Mouse (Mus musculus): Measurements from ENCODE around the gene Palm. TPM values are rescaled to one million over a fixed set of nuclear protein-coding genes. Genes with fewer than 3 reads are reported as not detected.

Gene Palm
- polyA plus RNA-seq, 1 experiment from 2014 or later: 190 TPM

- Histone ChIP-seq H3K4me1 (ENCODE audit: insufficient read depth, low read length) (0 out of 2 replicates have a peak, but pooled peaks cover 5% of the 10 kb centered on the region), H3K9me3 (ENCODE audit: low read length) (peaks cover 3% of the 10 kb centered on the region; the same call in 1 of the 2 replicates), H3K27ac (ENCODE audit: low read length) (no peak overlapping the region), H3K4me2 (replicated peaks; ENCODE audit: low read depth, low read length) (no peak overlapping the region), H3K36me3 (ENCODE audit: insufficient read depth, low read length) (no peaks in the 10 kb centered on the region), H3K4me3 (ENCODE audit: low read length) (no peak overlapping the region), H3K27me3 (ENCODE audit: insufficient read depth, low read length) (no peaks in the 10 kb centered on the region), H3K9ac (replicated peaks; ENCODE audit: low read length) (no peak overlapping the region; the same call in 1 of the 2 replicates)
- 18% methylated on average over 9 of the region's 9 CpGs for WGBS
- ATAC-seq (ENCODE audit: low FRiP score, low TSS enrichment): peak; percentile 64
Observed at GRCm38 (mm10) chr10:79834769-79835398, 41.5 kb downstream of the Palm start.

GRCm38 (mm10) chr10:79836918-79837317 lies 43.5 kb downstream of the Palm start:
- H3K9ac ChIP-seq (replicated peaks; ENCODE audit: low read length): no peak overlapping the region
- no peak overlapping the region for H3K4me3 ChIP-seq (ENCODE audit: low read length)
- no peak overlapping the region for H3K27ac ChIP-seq (ENCODE audit: low read length)
- H3K36me3 ChIP-seq (ENCODE audit: insufficient read depth, low read length): no peaks in the 10 kb centered on the region
- 96% methylated on average over 3 of the region's 3 CpGs for WGBS
- no peaks in the 10 kb centered on the region for H3K27me3 ChIP-seq (ENCODE audit: insufficient read depth, low read length)
- no peak overlapping the region for H3K4me2 ChIP-seq (replicated peaks; ENCODE audit: low read depth, low read length)
- peaks cover 18% of the 10 kb centered on the region for H3K4me1 ChIP-seq (ENCODE audit: insufficient read depth, low read length)
- H3K9me3 ChIP-seq (ENCODE audit: low read length): peaks cover 3% of the 10 kb centered on the region; the same call in 1 of the 2 replicates
- ATAC-seq (ENCODE audit: low FRiP score, low TSS enrichment): no peak

- 61% methylated on average over 2 of the region's 2 CpGs for whole genome bisulfite sequencing
- H3K27ac ChIP-seq (ENCODE audit: low read length): no peak overlapping the region
Observed at GRCm38 (mm10) chr10:79838151-79838550, 44.8 kb downstream of the Palm start.

GRCm38 (mm10) chr10:79840091-79840490 lies 46.7 kb downstream of the Palm start:
- peaks cover 40% of the 10 kb centered on the region for H3K4me1 ChIP-seq (ENCODE audit: insufficient read depth, low read length)
- H3K4me3 ChIP-seq (ENCODE audit: low read length): peak overlapping the region; percentile 45; the same call in 1 of the 2 replicates
- peak overlapping the region; percentile 69 for H3K4me2 ChIP-seq (replicated peaks; ENCODE audit: low read depth, low read length)
- peak overlapping the region; percentile 65; the same call in 1 of the 2 replicates for H3K9ac ChIP-seq (replicated peaks; ENCODE audit: low read length)
- ATAC-seq (ENCODE audit: low FRiP score, low TSS enrichment): no peak
- H3K27me3 ChIP-seq (ENCODE audit: insufficient read depth, low read length): no peaks in the 10 kb centered on the region
- 94% methylated on average over 3 of the region's 3 CpGs for WGBS
- H3K27ac ChIP-seq (ENCODE audit: low read length): peak overlapping the region; percentile 93
- peaks cover 3% of the 10 kb centered on the region; the same call in 1 of the 2 replicates for H3K9me3 ChIP-seq (ENCODE audit: low read length)
- no peaks in the 10 kb centered on the region for H3K36me3 ChIP-seq (ENCODE audit: insufficient read depth, low read length)

More at GRCm38 (mm10) chr10:79838151-79838550, 44.8 kb downstream of the Palm start:
- Histone ChIP-seq H3K27me3 (ENCODE audit: insufficient read depth, low read length) (no peaks in the 10 kb centered on the region), H3K4me3 (ENCODE audit: low read length) (no peak overlapping the region), H3K36me3 (ENCODE audit: insufficient read depth, low read length) (no peaks in the 10 kb centered on the region), H3K4me2 (replicated peaks; ENCODE audit: low read depth, low read length) (no peak overlapping the region), H3K9ac (replicated peaks; ENCODE audit: low read length) (no peak overlapping the region), H3K9me3 (ENCODE audit: low read length) (peaks cover 3% of the 10 kb centered on the region; the same call in 1 of the 2 replicates), H3K4me1 (ENCODE audit: insufficient read depth, low read length) (peaks cover 30% of the 10 kb centered on the region)
- ATAC-seq (ENCODE audit: low FRiP score, low TSS enrichment): no peak

- Histone ChIP-seq H3K27me3 (ENCODE audit: insufficient read depth, low read length) (no peaks in the 10 kb centered on the region), H3K4me1 (ENCODE audit: insufficient read depth, low read length) (peaks cover 41% of the 10 kb centered on the region), H3K4me3 (ENCODE audit: low read length) (peak overlapping the region; percentile 45), H3K27ac (ENCODE audit: low read length) (peak overlapping the region; percentile 93), H3K9me3 (ENCODE audit: low read length) (peaks cover 3% of the 10 kb centered on the region; the same call in 1 of the 2 replicates), H3K36me3 (ENCODE audit: insufficient read depth, low read length) (no peaks in the 10 kb centered on the region), H3K9ac (replicated peaks; ENCODE audit: low read length) (peak overlapping the region; percentile 65), H3K4me2 (replicated peaks; ENCODE audit: low read depth, low read length) (peak overlapping the region; percentile 69)
- ATAC-seq (ENCODE audit: low FRiP score, low TSS enrichment): peak; percentile 96
- WGBS: under 1% methylated on average over 24 of the region's 24 CpGs
Observed at GRCm38 (mm10) chr10:79840644-79841551, 47.5 kb downstream of the Palm start.

GRCm38 (mm10) chr10:79842322-79842721 lies 49.0 kb downstream of the Palm start:
- no peaks in the 10 kb centered on the region for H3K9me3 ChIP-seq (ENCODE audit: low read length)
- H3K4me1 ChIP-seq (ENCODE audit: insufficient read depth, low read length): peaks cover 41% of the 10 kb centered on the region
- H3K27ac ChIP-seq (ENCODE audit: low read length): peak overlapping the region; percentile 61
- peak overlapping the region; percentile 35; the same call in 1 of the 2 replicates for H3K9ac ChIP-seq (replicated peaks; ENCODE audit: low read length)
- 63% methylated on average over 3 of the region's 3 CpGs for WGBS
- no peaks in the 10 kb centered on the region for H3K36me3 ChIP-seq (ENCODE audit: insufficient read depth, low read length)
- ATAC-seq (ENCODE audit: low FRiP score, low TSS enrichment): no peak
- H3K4me2 ChIP-seq (replicated peaks; ENCODE audit: low read depth, low read length): no peak overlapping the region
- H3K4me3 ChIP-seq (ENCODE audit: low read length): no peak overlapping the region
- no peaks in the 10 kb centered on the region for H3K27me3 ChIP-seq (ENCODE audit: insufficient read depth, low read length)

- H3K4me3 ChIP-seq (ENCODE audit: low read length): no peak overlapping the region
- no peak for ATAC-seq (ENCODE audit: low FRiP score, low TSS enrichment)
- H3K4me1 ChIP-seq (ENCODE audit: insufficient read depth, low read length): peaks cover 52% of the 10 kb centered on the region
- H3K36me3 ChIP-seq (ENCODE audit: insufficient read depth, low read length): no peaks in the 10 kb centered on the region
- no peak overlapping the region for H3K9ac ChIP-seq (replicated peaks; ENCODE audit: low read length)
- H3K27me3 ChIP-seq (ENCODE audit: insufficient read depth, low read length): no peaks in the 10 kb centered on the region
- 36% methylated on average over 6 of the region's 6 CpGs for WGBS
- no peaks in the 10 kb centered on the region for H3K9me3 ChIP-seq (ENCODE audit: low read length)
- H3K4me2 ChIP-seq (replicated peaks; ENCODE audit: low read depth, low read length): no peak overlapping the region
- H3K27ac ChIP-seq (ENCODE audit: low read length): no peak overlapping the region
Observed at GRCm38 (mm10) chr10:79843476-79843875, 50.1 kb downstream of the Palm start.

- ATAC-seq (ENCODE audit: low FRiP score, low TSS enrichment): peak; percentile 68
- no peaks in the 10 kb centered on the region for H3K9me3 ChIP-seq (ENCODE audit: low read length)
- no peaks in the 10 kb centered on the region for H3K27me3 ChIP-seq (ENCODE audit: insufficient read depth, low read length)
- H3K27ac ChIP-seq (ENCODE audit: low read length): 0 out of 2 replicates have a peak overlapping the region, but pooled peaks have one; percentile 16
- H3K4me2 ChIP-seq (replicated peaks; ENCODE audit: low read depth, low read length): no peak overlapping the region
- no peak overlapping the region for H3K4me3 ChIP-seq (ENCODE audit: low read length)
- peaks cover 46% of the 10 kb centered on the region for H3K4me1 ChIP-seq (ENCODE audit: insufficient read depth, low read length)
- 28% methylated on average over 5 of the region's 5 CpGs for WGBS
- no peak overlapping the region for H3K9ac ChIP-seq (replicated peaks; ENCODE audit: low read length)
- no peaks in the 10 kb centered on the region for H3K36me3 ChIP-seq (ENCODE audit: insufficient read depth, low read length)
Observed at GRCm38 (mm10) chr10:79846553-79846952, 53.2 kb downstream of the Palm start.

GRCm38 (mm10) chr10:79849941-79850628 lies 56.7 kb downstream of the Palm start:
- Histone ChIP-seq H3K27me3 (ENCODE audit: insufficient read depth, low read length) (no peaks in the 10 kb centered on the region), H3K9me3 (ENCODE audit: low read length) (no peaks in the 10 kb centered on the region), H3K4me1 (ENCODE audit: insufficient read depth, low read length) (peaks cover 34% of the 10 kb centered on the region), H3K4me2 (replicated peaks; ENCODE audit: low read depth, low read length) (no peak overlapping the region), H3K27ac (ENCODE audit: low read length) (no peak overlapping the region), H3K36me3 (ENCODE audit: insufficient read depth, low read length) (no peaks in the 10 kb centered on the region), H3K9ac (replicated peaks; ENCODE audit: low read length) (0 out of 2 replicates have a peak overlapping the region, but pooled peaks have one; percentile 5), H3K4me3 (ENCODE audit: low read length) (no peak overlapping the region)
- WGBS: 82% methylated on average over 8 of the region's 8 CpGs
- no peak for ATAC-seq (ENCODE audit: low FRiP score, low TSS enrichment)

Measured in kidney, embryonic 16.5 days (tissue).